Mouse (Mus musculus): Measurements from ENCODE around the gene C1qtnf5. TPM values are rescaled to one million over a fixed set of nuclear protein-coding genes. Genes with fewer than 3 reads are reported as not detected.

The C1qtnf5 gene
- total RNA-seq, 2 experiments from 2014 or later: 22.9 to 25.7 TPM

DNA sequence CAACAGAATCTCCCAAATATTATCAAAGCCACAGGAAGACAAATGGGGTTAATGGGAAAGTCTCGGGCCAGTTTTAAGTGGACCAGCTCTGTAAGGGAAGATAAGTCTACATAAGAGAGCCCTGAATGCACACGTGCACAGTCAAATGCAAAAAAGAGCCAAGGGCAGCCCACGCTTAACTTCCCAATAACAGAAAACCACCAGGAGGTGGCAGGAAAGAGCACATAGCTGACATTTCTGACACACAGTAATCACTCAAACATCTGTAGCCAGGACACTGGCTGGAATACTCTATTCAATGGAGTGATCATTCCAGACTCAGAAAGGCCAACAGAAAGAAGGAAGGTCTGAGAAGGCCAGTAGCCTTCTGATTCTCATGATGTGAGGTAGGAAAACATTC is 40.2 kb downstream of the C1qtnf5 start:
- intact Hi-C loops (cut with DNase I; ENCODE audit: low total_unique reads): no loop called here
- no peak for DNase-seq

Other genes with a start within 250 kb of the C1qtnf5 start
- gene Thy1, start 63.9 kb upstream of the C1qtnf5 start, total RNA-seq (2021): 10 to 100 TPM; 35.5 to 45.4 TPM
- 100 to 1,000 TPM; 142 to 224 TPM for gene Usp2, start 40.2 kb upstream of the C1qtnf5 start, total RNA-seq (2021)
- gene Mfrp, start 5.5 kb upstream of the C1qtnf5 start, total RNA-seq (2021): under 1 TPM in 1 of 2 experiments, not detected in 1; 0.06 TPM
- 1 to 10 TPM in 1 of 2 experiments, under 1 TPM in 1; 0.23 to 1.2 TPM for gene Gm49380, start 6.3 kb downstream of the C1qtnf5 start, total RNA-seq (2021)
- gene Rnf26, start 6.3 kb downstream of the C1qtnf5 start, total RNA-seq (2021): 1 to 10 TPM; 6.4 to 8.4 TPM
- 10 to 100 TPM; 62.3 to 83.8 TPM for gene Mcam, start 27.2 kb downstream of the C1qtnf5 start, total RNA-seq (2021)
- 10 to 100 TPM; 12.1 to 12.8 TPM for gene Cbl, start 126.8 kb downstream of the C1qtnf5 start, total RNA-seq (2021)
- gene Ccdc153, start 133.4 kb downstream of the C1qtnf5 start, total RNA-seq (2021): not detected
- under 1 TPM; 0.86 to 0.98 TPM for gene Pdzd3, start 144.2 kb downstream of the C1qtnf5 start, total RNA-seq (2021)
- gene Nlrx1, start 161.4 kb downstream of the C1qtnf5 start, total RNA-seq (2021): 10 to 100 TPM; 26.0 to 26.2 TPM
- gene Abcg4, start 181.4 kb downstream of the C1qtnf5 start, total RNA-seq (2021): under 1 TPM; 0.58 to 0.94 TPM
- gene Hinfp, start 198.4 kb downstream of the C1qtnf5 start, total RNA-seq (2021): 1 to 10 TPM; 5.8 to 6.0 TPM
- gene C2cd2l, start 213.0 kb downstream of the C1qtnf5 start, total RNA-seq (2021): 10 to 100 TPM; 12.1 to 13.7 TPM
- gene Dpagt1, start 218.8 kb downstream of the C1qtnf5 start, total RNA-seq (2021): 10 to 100 TPM; 12.5 to 14.0 TPM
- 10 to 100 TPM; 21.7 to 24.8 TPM for gene H2afx, start 227.4 kb downstream of the C1qtnf5 start, total RNA-seq (2021)
- 10 to 100 TPM; 24.2 to 25.5 TPM for gene Hmbs, start 237.0 kb downstream of the C1qtnf5 start, total RNA-seq (2021)